ENCODE assay signal across 17 mouse cellular contexts in the genomic region with DNA sequence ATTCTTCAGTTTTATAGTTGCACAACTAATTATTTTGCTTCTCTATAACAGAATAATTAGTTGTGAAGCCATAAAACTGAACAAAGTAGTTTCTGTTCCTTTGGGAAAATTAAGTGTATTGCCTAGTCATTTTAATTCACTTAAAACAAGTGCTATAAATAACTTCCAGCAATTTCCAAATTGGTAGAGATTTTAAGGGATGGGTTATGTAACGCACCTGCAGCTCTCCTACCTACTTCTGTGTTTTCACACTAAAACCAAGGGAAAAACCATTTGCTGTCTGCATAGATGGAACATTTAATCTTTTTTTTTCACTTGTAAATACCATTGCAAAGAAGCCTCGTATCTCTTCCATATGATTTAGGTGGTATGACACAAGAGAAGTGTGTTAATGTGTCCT.
"Had no signal": no experiment of that assay in that cellular context is flagged by ENCODE, and none has a peak within 500 bp of the region (broad histone marks: within the 10 kb centered on the region; RNA-seq: fewer than 3 reads in every experiment).

No protein-coding gene starts in this region.

- H3K9me3 ChIP-seq: heart, embryonic 13.5 days; heart, embryonic 15.5 days; hindbrain, embryonic 10.5 days; hindbrain, embryonic 12.5 days; hindbrain, embryonic 13.5 days; hindbrain, embryonic 15.5 days; intestine, embryonic 15.5 days; kidney, embryonic 15.5 days had no signal

- H3K27me3 ChIP-seq: heart, embryonic 13.5 days; heart, embryonic 15.5 days; hindbrain, embryonic 12.5 days; hindbrain, embryonic 13.5 days; hindbrain, embryonic 15.5 days; intestine, embryonic 15.5 days; kidney, embryonic 15.5 days had no signal

- ATAC-seq: inflammation-experienced regulatory T-cells, adult 6 months; intestine, embryonic 16.5 days; intestine, postnatal 0 days had no signal

- H3K9ac ChIP-seq: heart, embryonic 13.5 days; heart, embryonic 15.5 days; hindbrain, embryonic 12.5 days; hindbrain, embryonic 13.5 days; hindbrain, embryonic 14.5 days; hindbrain, embryonic 15.5 days; intestine, embryonic 15.5 days; kidney, embryonic 15.5 days had no signal

- H3K4me3 ChIP-seq: heart, embryonic 13.5 days; heart, embryonic 15.5 days; hindbrain, embryonic 10.5 days; hindbrain, embryonic 12.5 days; hindbrain, embryonic 13.5 days; hindbrain, embryonic 15.5 days; intestine, embryonic 15.5 days; kidney, embryonic 15.5 days; layer of hippocampus, adult 2 months; left cerebral cortex, adult 2 months had no signal

- H3K27ac ChIP-seq: heart, embryonic 13.5 days; heart, embryonic 15.5 days; hindbrain, embryonic 10.5 days; hindbrain, embryonic 12.5 days; hindbrain, embryonic 13.5 days; hindbrain, embryonic 14.5 days; hindbrain, embryonic 15.5 days; hindbrain, postnatal 0 days; intestine, embryonic 15.5 days; kidney, embryonic 15.5 days; kidney, postnatal 0 days; layer of hippocampus, adult 2 months; left cerebral cortex, adult 2 months had no signal

- H3K4me1 ChIP-seq: heart, embryonic 15.5 days; hindbrain, embryonic 10.5 days; hindbrain, embryonic 12.5 days; hindbrain, embryonic 13.5 days; intestine, embryonic 15.5 days; kidney, embryonic 15.5 days had no signal

- H3K4me2 ChIP-seq: heart, embryonic 13.5 days; heart, embryonic 15.5 days; hindbrain, embryonic 12.5 days; hindbrain, embryonic 13.5 days; hindbrain, embryonic 14.5 days; hindbrain, embryonic 15.5 days; intestine, embryonic 15.5 days; kidney, embryonic 15.5 days had no signal

- H3K36me3 ChIP-seq: heart, embryonic 13.5 days; heart, embryonic 15.5 days; hindbrain, embryonic 10.5 days; hindbrain, embryonic 12.5 days; hindbrain, embryonic 13.5 days; hindbrain, embryonic 15.5 days; intestine, embryonic 15.5 days; kidney, embryonic 15.5 days had no signal

- DNase-seq: layer of hippocampus, adult 9-11 months had no signal
